Mouse (Mus musculus) C2C12 (cell line): ENCODE data around the gene Hsd17b13. TPM values are rescaled to one million over a fixed set of nuclear protein-coding genes. Genes with fewer than 3 reads are reported as not detected.

ENCODE experiments used
- H3K27me3 ChIP-seq: one replicate; pipeline ENCODE4 v1.6.1; 2011; ENCODE audit not compliant: control insufficient read depth, insufficient read depth, insufficient read length
- H3K36me3 ChIP-seq: one replicate; pipeline ENCODE4 v1.6.1; 2011; ENCODE audit not compliant: control insufficient read depth, insufficient read depth
- H3K4me3 ChIP-seq: one replicate; pipeline ENCODE4 v1.5.1; 2011; ENCODE audit warnings: mild to moderate bottlenecking, control low read depth; ENCODE audit not compliant: poor library complexity, insufficient read depth, severe bottlenecking
- H3K79me2 ChIP-seq: one replicate; pipeline ENCODE4 v1.6.1; 2011; ENCODE audit not compliant: control insufficient read depth, insufficient read depth
- H3K79me3 ChIP-seq: one replicate; pipeline ENCODE4 v1.6.1; 2011; ENCODE audit warnings: low read depth, control low read depth
- H3ac ChIP-seq: one replicate; pipeline ENCODE3; 2011; ENCODE audit warnings: low read depth; ENCODE audit not compliant: control insufficient read depth, insufficient read length
- CEBPB ChIP-seq: IDR thresholded peaks from one replicate; pipeline ENCODE4 v1.6.1; 2011; ENCODE audit warnings: low read depth, mild to moderate bottlenecking, control low read depth, moderate library complexity
- CTCF ChIP-seq: IDR thresholded peaks from one replicate; pipeline ENCODE4 v1.5.1; 2011; ENCODE audit not compliant: control insufficient read depth, insufficient read depth, insufficient read length
- FOSL1 ChIP-seq: IDR thresholded peaks from one replicate; pipeline ENCODE4 v1.8.0; 2011; ENCODE audit warnings: mild to moderate bottlenecking, low read length; ENCODE audit not compliant: poor library complexity, insufficient read depth, severe bottlenecking
- MAX ChIP-seq: IDR thresholded peaks from one replicate; pipeline ENCODE4 v1.6.1; 2011; ENCODE audit warnings: mild to moderate bottlenecking, control low read depth
- MYOD1 ChIP-seq: IDR thresholded peaks from one replicate; pipeline ENCODE4 v1.6.1; 2011; ENCODE audit warnings: low read depth; ENCODE audit not compliant: control insufficient read depth, insufficient read length
- MYOG ChIP-seq: IDR thresholded peaks from one replicate; pipeline ENCODE4 v1.6.1; 2011; ENCODE audit not compliant: control insufficient read depth, insufficient read length; ENCODE audit errors: extremely low read depth
- USF1 ChIP-seq: IDR thresholded peaks from one replicate; pipeline ENCODE4 v1.6.1; 2011; ENCODE audit warnings: low read depth, mild to moderate bottlenecking, control low read depth, moderate library complexity
- polyA plus RNA-seq: library from polyadenylated mRNA; unstranded; fragments of >200 nt; fragmentation: generic; extraction: Trizol; gene quantifications from one replicate; pipeline ENCODE4 v1.2.1, GENCODE M21; 2012; ENCODE audit warnings: missing spikeins

Gene Hsd17b13
- polyA plus RNA-seq, 1 experiment, result not detected

- Histone ChIP-seq H3ac (no peak overlapping the region), H3K36me3 (no peaks in the 10 kb centered on the region), H3K27me3 (no peaks in the 10 kb centered on the region), H3K79me2 (no peaks in the 10 kb centered on the region), H3K4me3 (no peak overlapping the region), H3K79me3 (no peaks in the 10 kb centered on the region)
- TF ChIP-seq CTCF (peak; percentile 25), MYOG (no peak)
These were observed 49.6 kb downstream of the Hsd17b13 start for GRCm38 (mm10) chr5:103927429-103928195.

- TF ChIP-seq MYOD1 (no peak), MYOG (no peak), FOSL1 (no peak), CTCF (no peak), USF1 (no peak), CEBPB (no peak), MAX (no peak)
- Histone ChIP-seq H3ac (no peak overlapping the region), H3K36me3 (no peaks in the 10 kb centered on the region), H3K4me3 (no peak overlapping the region), H3K79me3 (no peaks in the 10 kb centered on the region), H3K79me2 (no peaks in the 10 kb centered on the region), H3K27me3 (no peaks in the 10 kb centered on the region)
These were observed 50.8 kb downstream of the Hsd17b13 start for GRCm38 (mm10) chr5:103926398-103926797.

- no peaks in the 10 kb centered on the region for H3K36me3 ChIP-seq
- no peak overlapping the region for H3ac ChIP-seq
- TF ChIP-seq MYOG (no peak), CTCF (no peak), MYOD1 (no peak), FOSL1 (no peak), USF1 (no peak), CEBPB (no peak), MAX (no peak)
- H3K4me3 ChIP-seq, result no peak overlapping the region
- no peaks in the 10 kb centered on the region for H3K79me3 ChIP-seq
- H3K27me3 ChIP-seq, result no peaks in the 10 kb centered on the region
- no peaks in the 10 kb centered on the region for H3K79me2 ChIP-seq
These were observed 53.5 kb downstream of the Hsd17b13 start for GRCm38 (mm10) chr5:103923755-103924154.

- no peak for TF ChIP-seq MAX
- TF ChIP-seq CEBPB, result no peak
- TF ChIP-seq MYOD1, result no peak
- TF ChIP-seq FOSL1, result no peak
- TF ChIP-seq CTCF, result no peak
- no peak for TF ChIP-seq USF1
- Histone ChIP-seq H3K79me2 (no peaks in the 10 kb centered on the region), H3K4me3 (no peak overlapping the region), H3ac (no peak overlapping the region), H3K36me3 (no peaks in the 10 kb centered on the region), H3K79me3 (no peaks in the 10 kb centered on the region), H3K27me3 (no peaks in the 10 kb centered on the region)
These were observed 54.1 kb downstream of the Hsd17b13 start for GRCm38 (mm10) chr5:103923101-103923500.

GRCm38 (mm10) chr5:103922436-103922835 is 54.8 kb downstream of the Hsd17b13 start:
- no peak for TF ChIP-seq FOSL1
- TF ChIP-seq CEBPB, result no peak
- TF ChIP-seq MYOG, result no peak
- TF ChIP-seq USF1, result no peak
- TF ChIP-seq MYOD1, result no peak
- TF ChIP-seq CTCF, result no peak
- no peak for TF ChIP-seq MAX
- H3K79me3 ChIP-seq, result no peaks in the 10 kb centered on the region
- no peak overlapping the region for H3K4me3 ChIP-seq
- no peak overlapping the region for H3ac ChIP-seq
- H3K27me3 ChIP-seq, result peaks cover 6% of the 10 kb centered on the region
- no peaks in the 10 kb centered on the region for H3K79me2 ChIP-seq
- no peaks in the 10 kb centered on the region for H3K36me3 ChIP-seq

GRCm38 (mm10) chr5:103919497-103919896 is 57.7 kb downstream of the Hsd17b13 start:
- Histone ChIP-seq H3ac (no peak overlapping the region), H3K36me3 (no peaks in the 10 kb centered on the region), H3K79me2 (no peaks in the 10 kb centered on the region), H3K4me3 (no peak overlapping the region), H3K27me3 (peaks cover 12% of the 10 kb centered on the region), H3K79me3 (no peaks in the 10 kb centered on the region)
- no peak for TF ChIP-seq FOSL1
- TF ChIP-seq MAX, result no peak
- no peak for TF ChIP-seq USF1
- no peak for TF ChIP-seq CTCF
- TF ChIP-seq MYOD1, result no peak
- no peak for TF ChIP-seq CEBPB
- no peak for TF ChIP-seq MYOG
